Mouse (Mus musculus): ENCODE measurements around the gene Ptpro. TPM values are rescaled to one million over a fixed set of nuclear protein-coding genes. Genes with fewer than 3 reads are reported as not detected.

Ptpro gene
- polyA plus RNA-seq, 1 experiment from 2014 or later: 45.8 TPM

DNA sequence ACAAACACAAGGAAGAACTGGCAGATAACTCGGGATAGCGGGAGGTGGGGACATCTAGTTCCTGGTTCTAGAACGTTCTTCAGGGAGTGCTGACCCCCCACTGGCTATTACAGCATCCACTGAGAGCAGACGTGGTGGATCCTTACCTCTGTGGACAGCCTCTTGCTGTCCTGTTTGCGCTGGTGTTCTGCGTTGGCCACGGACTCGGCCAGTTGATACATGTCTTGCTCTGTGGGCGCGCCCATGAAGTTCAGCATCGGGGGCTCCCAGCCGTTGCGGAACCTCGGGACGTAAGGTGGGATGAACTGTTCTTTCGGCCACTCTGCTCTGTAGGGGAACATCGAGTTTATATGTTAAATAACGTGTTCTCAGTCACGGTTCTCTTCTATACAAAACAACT is 256.8 kb downstream of the Ptpro start:
- Histone ChIP-seq H3K4me2 (no peak overlapping the region), H3K9ac (no peak overlapping the region), H3K4me1 (replicated peaks) (no peaks in the 10 kb centered on the region), H3K4me3 (no peak overlapping the region), H3K27ac (replicated peaks) (no peak overlapping the region), H3K27me3 (no peaks in the 10 kb centered on the region; the same call in 1 of the 2 replicates), H3K36me3 (peaks cover 9% of the 10 kb centered on the region; the same call in 1 of the 2 replicates), H3K9me3 (no peaks in the 10 kb centered on the region)
- ATAC-seq (ENCODE audit: low read depth): no peak
- WGBS: 94% methylated on average over 19 of the region's 19 CpGs

DNA sequence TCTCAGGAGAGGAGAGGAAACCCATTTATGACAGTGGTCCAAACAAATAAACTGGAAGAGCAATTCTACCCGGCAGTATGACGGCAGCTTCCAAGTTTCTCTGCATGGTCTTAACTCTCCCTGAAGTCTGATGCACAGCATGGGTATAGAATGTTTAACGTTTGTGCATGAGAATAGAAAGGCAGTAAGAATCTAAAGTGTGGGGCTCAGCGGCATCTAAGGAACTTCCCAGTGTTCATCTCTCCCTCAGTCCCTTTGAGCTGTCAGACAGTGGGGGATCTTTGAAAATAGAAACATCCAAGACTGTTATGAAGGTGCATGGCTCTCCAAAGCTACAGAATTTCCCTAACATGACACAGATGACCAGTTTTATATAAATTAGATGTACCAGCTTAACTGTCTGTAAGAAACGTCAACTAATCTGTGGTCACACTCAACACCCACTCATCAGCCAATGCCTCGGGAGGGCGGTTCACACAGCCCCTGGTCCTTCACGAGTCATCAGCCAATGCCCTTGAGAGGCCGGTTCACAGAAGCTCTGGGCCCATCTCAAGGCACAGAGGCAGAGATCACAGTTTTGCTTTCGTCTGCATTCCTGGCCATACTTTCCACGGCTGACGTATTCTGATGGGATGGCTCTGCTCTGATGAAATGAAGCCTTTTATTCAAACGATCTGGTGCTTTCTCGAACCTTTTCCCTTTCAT is 257.4 kb downstream of the Ptpro start:
- Histone ChIP-seq H3K4me2 (no peak overlapping the region), H3K27ac (replicated peaks) (no peak overlapping the region), H3K4me1 (replicated peaks) (no peaks in the 10 kb centered on the region), H3K4me3 (no peak overlapping the region), H3K9me3 (no peaks in the 10 kb centered on the region), H3K36me3 (peaks cover 9% of the 10 kb centered on the region; the same call in 1 of the 2 replicates), H3K27me3 (no peaks in the 10 kb centered on the region; the same call in 1 of the 2 replicates), H3K9ac (no peak overlapping the region)
- ATAC-seq (ENCODE audit: low read depth): no peak
- 82% methylated on average over 14 of the region's 14 CpGs for WGBS

DNA sequence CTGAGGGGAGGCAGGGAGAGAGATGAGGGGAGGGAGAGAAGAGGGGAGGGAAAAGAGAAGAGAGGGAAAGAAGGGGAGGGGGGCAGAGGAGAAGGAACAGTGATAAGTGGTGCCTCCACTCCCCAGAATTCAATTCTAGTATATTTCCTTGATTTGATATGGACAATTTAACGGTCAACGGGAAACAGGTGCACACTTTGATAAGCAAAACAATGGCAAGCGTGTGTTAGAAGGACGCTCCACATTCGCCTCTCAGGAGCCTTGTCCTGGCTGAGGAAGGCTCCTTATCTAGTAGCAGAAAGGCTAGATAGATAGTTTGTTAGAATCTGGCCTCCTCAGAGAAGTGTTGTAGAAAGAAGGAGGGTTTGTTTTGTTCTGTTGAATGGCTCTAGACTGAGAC is 260.6 kb downstream of the Ptpro start:
- no peak overlapping the region for H3K4me2 ChIP-seq
- ATAC-seq (ENCODE audit: low read depth): no peak
- peaks cover 8% of the 10 kb centered on the region; the same call in 1 of the 2 replicates for H3K36me3 ChIP-seq
- H3K27ac ChIP-seq (replicated peaks): no peak overlapping the region
- 83% methylated on average over 5 of the region's 5 CpGs for WGBS
- H3K9ac ChIP-seq: no peak overlapping the region
- H3K27me3 ChIP-seq: no peaks in the 10 kb centered on the region; the same call in 1 of the 2 replicates
- H3K4me3 ChIP-seq: no peak overlapping the region
- no peaks in the 10 kb centered on the region for H3K4me1 ChIP-seq (replicated peaks)
- no peaks in the 10 kb centered on the region for H3K9me3 ChIP-seq

Other genes starting within 250 kb of the Ptpro start
- 2.7 and 5.5 TPM in 2 replicates for gene Rerg, start 81.8 kb upstream of the Ptpro start, polyA plus RNA-seq (2015; fragmentation: Nextera tagmentation; extraction: Ambion mirVana)